Comparison of ENCODE assay signal across 8 mouse cellular contexts in genomic region chr4:130828851-130829673, GRCm38 (mm10). TPM values are rescaled to one million over a fixed set of nuclear protein-coding genes. Genes with fewer than 3 reads are reported as not detected.
DNase-seq lines count a peak whose midpoint lies in the region; ATAC-seq and TF ChIP-seq lines count a peak whose summit lies in the region.

No protein-coding gene starts in this region.

- peak; percentile 35; the same call in 1 of the 2 replicates for ATAC-seq in frontal cortex, adult (ENCODE audit: low TSS enrichment)
- ATAC-seq in embryonic facial prominence, embryonic 11.5 days (replicated peaks; ENCODE audit: insufficient number of reproducible peaks, low FRiP score, low TSS enrichment, low read depth) = peak; percentile 25; the same call in 1 of the 2 replicates
- peak; percentile 85 for ATAC-seq in heart, embryonic 12.5 days (ENCODE audit: insufficient number of reproducible peaks, low FRiP score)
- peak; percentile 82 for ATAC-seq in lung, postnatal 0 days

- H3K4me1 ChIP-seq in embryonic facial prominence, embryonic 11.5 days (ENCODE audit: control insufficient read depth, insufficient read depth, low read length) = no peaks in the 10 kb centered on the region; the same call in 1 of the 2 replicates
- peaks cover 15% of the 10 kb centered on the region for H3K4me1 ChIP-seq in heart, embryonic 12.5 days (replicated peaks)
- peaks cover 4% of the 10 kb centered on the region; the same call in 1 of the 2 replicates for H3K4me1 ChIP-seq in lung, postnatal 0 days (ENCODE audit: insufficient read depth, low read depth, low read length)

- no peak overlapping the region for H3K9ac ChIP-seq in embryonic facial prominence, embryonic 11.5 days (replicated peaks; ENCODE audit: low read length)
- H3K9ac ChIP-seq in heart, embryonic 12.5 days = 0 out of 2 replicates have a peak overlapping the region, but pooled peaks have one; percentile 16
- no peak overlapping the region for H3K9ac ChIP-seq in lung, postnatal 0 days (replicated peaks; ENCODE audit: low read depth)

- no peaks in the 10 kb centered on the region for H3K9me3 ChIP-seq in embryonic facial prominence, embryonic 11.5 days (replicated peaks; ENCODE audit: control insufficient read depth, low read length)
- no peaks in the 10 kb centered on the region for H3K9me3 ChIP-seq in heart, embryonic 12.5 days (replicated peaks)
- H3K9me3 ChIP-seq in lung, postnatal 0 days (ENCODE audit: low read length) = no peaks in the 10 kb centered on the region

- H3K36me3 ChIP-seq in embryonic facial prominence, embryonic 11.5 days (replicated peaks; ENCODE audit: control insufficient read depth, insufficient read depth, low read depth, low read length) = no peaks in the 10 kb centered on the region
- H3K36me3 ChIP-seq in heart, embryonic 12.5 days = peaks cover 2% of the 10 kb centered on the region; the same call in 1 of the 2 replicates
- no peaks in the 10 kb centered on the region for H3K36me3 ChIP-seq in lung, postnatal 0 days (ENCODE audit: insufficient read depth, low read length)

- H3K27me3 ChIP-seq in embryonic facial prominence, embryonic 11.5 days (ENCODE audit: control insufficient read depth, insufficient read depth, low read length) = no peaks in the 10 kb centered on the region
- no peaks in the 10 kb centered on the region for H3K27me3 ChIP-seq in heart, embryonic 12.5 days (replicated peaks)
- H3K27me3 ChIP-seq in lung, postnatal 0 days (replicated peaks; ENCODE audit: insufficient read depth, low read length) = no peaks in the 10 kb centered on the region

- H3K4me3 ChIP-seq in embryonic facial prominence, embryonic 11.5 days (ENCODE audit: low read depth, low read length) = no peak overlapping the region
- H3K4me3 ChIP-seq in heart, embryonic 12.5 days = no peak overlapping the region; the same call in 1 of the 2 replicates
- H3K4me3 ChIP-seq in lung, postnatal 0 days (ENCODE audit: low read depth, low read length) = no peak overlapping the region

- no peak overlapping the region for H3K27ac ChIP-seq in embryonic facial prominence, embryonic 11.5 days (replicated peaks; ENCODE audit: low read depth, low read length)
- H3K27ac ChIP-seq in heart, embryonic 12.5 days (ENCODE audit: poor library complexity, severe bottlenecking) = 0 out of 2 replicates have a peak overlapping the region, but pooled peaks have one; percentile 49
- H3K27ac ChIP-seq in lung, postnatal 0 days (ENCODE audit: low read length) = 0 out of 2 replicates have a peak overlapping the region, but pooled peaks have one; percentile 32

- DNase-seq in frontal cortex, postnatal 25 days (ENCODE audit: low spot score in 2 of 2) = no peak
- peak; percentile 61 for DNase-seq in embryonic facial prominence, embryonic 11.5 days (ENCODE audit: low spot score)
- peak; percentile 92 for DNase-seq in kidney, adult 9 months
- peak; percentile 42 for DNase-seq in lung, postnatal 0 days (ENCODE audit: low spot score)
- peak; percentile 34 for DNase-seq in skeletal muscle tissue, adult 2 months (ENCODE audit: low read depth, low spot score)
- no peak for DNase-seq in spleen, postnatal 36 days (ENCODE audit: low spot score in 2 of 2)

- WGBS in embryonic facial prominence, embryonic 11.5 days = 9% methylated on average over 18 of the region's 18 CpGs
- WGBS in heart, embryonic 12.5 days = 15% methylated on average over 18 of the region's 18 CpGs
- 12% methylated on average over 18 of the region's 18 CpGs for WGBS in lung, postnatal 0 days

- 0 out of 2 replicates have a peak overlapping the region, but pooled peaks have one; percentile 8 for H3K4me2 ChIP-seq in embryonic facial prominence, embryonic 11.5 days (ENCODE audit: low read depth, low read length)
- H3K4me2 ChIP-seq in heart, embryonic 12.5 days = peak overlapping the region; percentile 45
- H3K4me2 ChIP-seq in lung, postnatal 0 days (replicated peaks; ENCODE audit: low read depth, low read length) = no peak overlapping the region

- TF ChIP-seq EP300 in lung, postnatal 0 days (IDR thresholded peaks at IDR 0.05) = no peak

- no peak for TF ChIP-seq CTCF in lung, postnatal 0 days (IDR thresholded peaks at IDR 0.05)

RNA-seq across cellular contexts. Expression of gene Sdc3, which starts 36.7 kb away (rescaled TPM):
- polyA plus RNA-seq in embryonic facial prominence, embryonic 11.5 days (2014; fragmentation: Nextera tagmentation; extraction: Ambion mirVana) = 12.3 and 13.6 TPM in 2 replicates
- polyA plus RNA-seq in heart, embryonic 12.5 days (2016; fragmentation: Nextera tagmentation; extraction: Ambion mirVana) = 35.9 and 38.7 TPM in 2 replicates
- 10.4 and 10.5 TPM in 2 replicates for polyA plus RNA-seq in lung, postnatal 0 days (2015; fragmentation: Nextera tagmentation; extraction: Ambion mirVana)

Comparison
In these comparisons a context has a peak if more than half of its experiments do, and no peak if none do; other contexts are left out.
1. ATAC-seq: peak in every context shown above with its lines; median percentile 85 in heart, embryonic 12.5 days; 82 in lung, postnatal 0 days; 35 in frontal cortex, adult; 25 in embryonic facial prominence, embryonic 11.5 days.
2. DNase-seq: peak in embryonic facial prominence, embryonic 11.5 days (single experiment), kidney, adult 9 months (single experiment), lung, postnatal 0 days (single experiment) and skeletal muscle tissue, adult 2 months (single experiment); none in frontal cortex, postnatal 25 days (0 of 2) and spleen, postnatal 36 days (0 of 2).